Mouse (Mus musculus) hindlimb bud, embryonic 11.5 days (tissue): ENCODE results near the gene Smim4.

ENCODE experiments used
- DNase-seq: peaks from one replicate; pipeline ENCODE4 v3.0.0-alpha.2; 2012; ENCODE audit warnings: low read depth, low spot score; ENCODE audit errors: extremely low spot score

Gene Smim4

DNA sequence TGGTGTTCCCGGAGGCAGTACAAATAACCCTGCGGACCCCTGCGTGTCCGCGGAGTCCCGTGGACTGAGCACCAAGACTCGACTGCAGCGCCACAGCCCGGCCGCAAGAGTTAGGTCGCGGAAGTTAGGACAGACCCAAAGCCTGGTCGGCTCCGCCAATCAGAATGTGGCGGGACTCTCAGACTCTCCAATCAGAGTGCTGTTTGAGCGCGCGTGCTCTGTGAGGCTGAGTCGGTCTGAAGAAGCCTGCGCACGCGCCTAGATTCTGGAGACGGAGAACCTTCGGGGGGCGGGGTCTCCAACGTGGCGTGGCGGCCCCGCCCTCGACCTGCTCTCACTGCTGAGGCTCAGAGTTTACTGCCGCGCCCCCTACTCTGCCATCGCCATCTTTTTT, at the start of gene Smim4:
Smim4 (minus strand) TSS at position 131 of the 394 bp plus-strand sequence.
- peak; percentile 92 for DNase-seq

GRCm38 (mm10) chr14:31177715-31178114, 49.0 kb upstream of the Smim4 start:
- no peak for DNase-seq

DNA sequence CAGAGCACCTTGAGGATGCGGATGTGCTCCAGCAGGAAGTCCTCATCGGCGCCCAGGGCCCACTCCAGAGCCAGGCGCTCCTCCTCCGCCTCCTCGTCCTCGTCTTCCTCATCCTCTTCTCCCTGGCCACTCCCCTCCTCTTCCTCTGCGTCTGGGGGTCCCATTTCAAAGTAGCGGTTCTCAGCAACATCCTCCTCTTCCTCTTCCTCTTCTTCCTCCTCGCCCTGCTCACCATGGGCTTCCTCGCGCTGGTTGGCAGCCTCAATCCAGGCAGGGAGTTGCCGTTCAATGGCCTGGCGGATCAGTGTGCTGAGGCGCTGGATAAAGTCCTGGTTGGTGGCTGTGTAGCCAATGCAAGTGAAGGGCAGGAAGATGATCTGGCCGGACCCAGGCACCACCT, 48.5 kb upstream of the Smim4 start:
- DNase-seq: no peak

- DNase-seq: no peak
Measured at GRCm38 (mm10) chr14:31173537-31173936, 44.8 kb upstream of the Smim4 start.

GRCm38 (mm10) chr14:31172781-31173455, 44.2 kb upstream of the Smim4 start:
- DNase-seq: no peak

- DNase-seq: no peak
Measured at GRCm38 (mm10) chr14:31171821-31172220, 43.1 kb upstream of the Smim4 start.

DNA sequence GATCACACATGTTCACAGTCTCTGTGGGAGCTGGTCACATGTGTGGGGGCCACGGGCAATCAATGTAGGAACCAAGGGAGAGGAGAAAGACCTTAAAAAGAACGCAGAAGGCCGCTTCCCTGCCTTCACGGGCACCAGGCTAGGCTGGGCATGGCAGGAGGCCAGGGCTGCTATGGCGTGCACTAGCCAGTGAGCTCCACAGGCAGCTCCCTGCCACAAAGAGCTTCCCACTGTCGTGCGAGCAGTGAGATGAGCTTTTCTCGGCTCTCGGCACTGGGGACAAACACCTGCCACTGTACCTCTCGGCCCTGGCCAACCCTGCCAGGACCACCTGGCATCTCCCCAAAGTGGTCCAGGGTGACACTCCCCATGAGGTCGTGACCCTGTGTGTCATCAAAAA, 42.6 kb upstream of the Smim4 start:
- DNase-seq: no peak

GRCm38 (mm10) chr14:31170963-31171362, 42.2 kb upstream of the Smim4 start:
- no peak for DNase-seq

GRCm38 (mm10) chr14:31169508-31169907, 40.8 kb upstream of the Smim4 start:
- no peak for DNase-seq

DNA sequence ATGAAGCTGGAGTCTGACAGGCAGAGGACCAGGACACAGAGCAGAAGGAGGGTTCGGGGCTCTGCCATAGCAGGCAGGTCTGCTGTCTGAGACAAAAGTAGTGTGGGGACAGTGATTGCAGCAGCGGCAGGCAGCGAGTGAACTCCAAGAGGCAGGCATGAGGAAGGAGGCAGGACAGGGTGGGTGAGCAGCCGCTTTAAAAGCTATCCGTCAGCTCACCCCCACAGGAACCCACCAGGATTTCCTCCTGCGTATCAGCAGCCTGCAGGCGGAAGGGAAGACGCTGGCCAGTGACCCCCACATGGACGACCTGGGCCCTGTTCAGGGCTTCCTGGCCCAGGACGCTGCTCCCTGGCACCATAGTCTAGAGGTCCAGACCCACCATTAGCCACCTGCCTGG, 39.7 kb upstream of the Smim4 start, which contains the start of gene Stab1:
Stab1 (minus strand) TSS at position 217 of the 400 bp plus-strand sequence.
- no peak for DNase-seq

GRCm38 (mm10) chr14:31166827-31167226, 38.1 kb upstream of the Smim4 start:
- no peak for DNase-seq

DNA sequence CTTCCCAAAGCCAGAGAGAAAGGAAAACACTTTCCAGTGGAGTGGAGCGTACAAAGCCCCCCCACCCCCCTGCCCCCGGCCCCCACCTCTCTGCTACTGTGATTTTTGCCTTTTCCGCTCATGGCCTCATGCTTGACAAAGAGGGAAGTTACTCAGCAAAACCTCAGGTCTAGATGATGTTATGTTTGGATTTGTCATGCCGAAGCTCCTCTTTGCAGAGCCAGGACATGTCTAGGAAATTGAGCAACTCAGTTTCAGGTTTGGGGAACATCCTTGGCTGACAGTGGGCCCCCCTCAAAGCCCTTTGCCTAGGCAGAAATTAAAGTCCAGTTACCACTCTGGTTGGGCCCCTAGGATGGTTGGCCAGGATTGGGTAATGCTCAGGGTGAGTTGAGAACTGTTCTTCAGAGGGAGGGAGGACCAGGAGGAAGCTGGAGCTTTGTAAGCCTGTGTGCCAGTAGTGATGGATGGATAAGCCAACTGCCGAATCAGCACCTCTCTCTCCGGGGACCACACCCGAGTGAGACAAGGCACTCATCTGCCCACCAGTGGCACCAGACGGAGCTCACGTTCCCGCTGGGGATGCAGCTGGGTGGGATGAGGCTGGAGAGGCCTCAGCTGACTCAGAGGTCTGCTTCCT, 37.4 kb upstream of the Smim4 start:
- DNase-seq: no peak

GRCm38 (mm10) chr14:31165458-31165857, 36.7 kb upstream of the Smim4 start:
- DNase-seq: no peak

DNA sequence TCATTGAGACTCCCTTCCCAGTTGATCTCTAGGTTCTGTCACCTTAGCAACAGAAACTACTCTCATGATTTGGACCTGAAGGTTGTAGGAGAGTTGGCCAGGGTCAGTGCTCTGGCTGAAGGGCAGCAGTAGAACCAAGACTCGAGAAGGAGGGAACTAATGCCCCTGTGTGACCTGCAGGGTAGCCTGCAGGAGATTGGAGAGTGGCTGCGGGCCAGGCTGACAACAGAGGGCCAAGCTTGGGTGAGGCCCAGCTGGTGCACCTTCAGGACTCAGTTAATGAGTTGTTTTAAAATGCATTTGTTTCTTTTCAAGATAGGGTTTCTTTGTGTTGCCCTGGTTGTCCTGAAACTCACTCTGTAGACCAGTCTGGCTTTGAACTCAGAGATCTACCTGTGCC, 36.3 kb upstream of the Smim4 start:
- no peak for DNase-seq

DNA sequence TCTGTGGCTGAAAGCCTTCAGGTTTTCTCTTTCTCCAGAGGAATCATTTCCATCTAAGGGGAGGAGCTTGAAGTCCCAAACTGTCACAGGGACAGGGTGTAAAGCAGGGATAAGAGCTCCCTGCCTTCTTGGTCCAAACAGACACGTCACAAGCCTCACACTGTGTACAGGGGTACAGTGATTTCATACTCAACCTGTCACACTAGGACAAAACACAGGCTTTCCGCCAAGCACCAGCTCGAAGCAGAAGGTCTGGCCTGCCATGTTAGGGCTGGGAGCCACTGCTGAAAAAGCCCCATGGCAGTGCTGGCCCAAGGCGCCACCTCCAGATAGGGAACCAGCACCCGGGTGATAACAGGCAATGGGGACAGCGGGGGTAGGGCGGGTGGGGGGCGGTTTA, 35.3 kb upstream of the Smim4 start:
- DNase-seq: no peak

DNA sequence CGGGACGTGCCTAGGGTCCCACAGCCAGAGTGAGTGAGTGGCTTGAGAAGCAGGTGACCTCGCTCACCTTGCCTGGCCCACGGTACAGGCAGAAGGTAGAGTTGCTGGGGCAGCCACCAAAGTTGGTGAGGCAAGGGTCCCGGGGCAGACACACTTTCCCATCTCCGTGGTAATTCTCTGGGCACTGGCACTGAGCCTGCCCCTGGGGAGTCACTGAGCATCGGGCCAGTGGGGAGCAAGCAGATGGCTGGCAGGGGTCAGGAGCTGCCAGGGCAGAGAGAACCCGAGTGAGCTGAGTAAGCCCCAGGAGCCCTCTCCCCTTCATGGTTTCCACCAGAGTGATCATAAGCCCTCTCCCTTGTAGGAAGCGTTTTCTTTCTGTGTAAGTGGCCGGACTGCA, 32.9 kb upstream of the Smim4 start:
- DNase-seq: no peak

- no peak for DNase-seq
Measured at GRCm38 (mm10) chr14:31161191-31161590, 32.4 kb upstream of the Smim4 start.

- no peak for DNase-seq
Measured at GRCm38 (mm10) chr14:31160196-31161150, 31.7 kb upstream of the Smim4 start.

DNA sequence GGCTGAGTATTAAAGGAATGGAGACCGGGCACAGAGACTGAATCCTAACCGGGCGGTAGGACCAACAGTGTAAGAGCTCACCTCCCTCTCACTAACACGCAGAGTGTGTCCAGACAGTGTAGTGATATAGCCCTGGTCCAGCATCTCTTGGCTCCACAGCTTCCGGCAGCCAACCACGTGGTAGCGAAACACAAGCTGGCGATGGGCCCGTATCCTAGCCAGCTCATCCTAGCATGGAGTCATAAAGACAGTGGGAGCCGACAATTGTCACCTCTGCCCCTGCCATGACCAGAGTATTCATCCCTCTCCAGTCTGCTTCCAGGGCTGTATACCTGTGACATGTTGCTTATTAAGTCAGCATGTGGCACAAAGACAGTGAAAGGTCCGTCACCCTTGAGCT, 16.9 kb upstream of the Smim4 start:
- DNase-seq: no peak

- no peak for DNase-seq
Measured at GRCm38 (mm10) chr14:31141011-31141410, 12.3 kb upstream of the Smim4 start.

- DNase-seq: no peak
Measured at GRCm38 (mm10) chr14:31140141-31140540, 11.4 kb upstream of the Smim4 start.

- no peak for DNase-seq
Measured at GRCm38 (mm10) chr14:31139666-31140065, 10.9 kb upstream of the Smim4 start.
